Mouse (Mus musculus): ENCODE results near the gene Sept9. TPM values are rescaled to one million over a fixed set of nuclear protein-coding genes. Genes with fewer than 3 reads are reported as not detected.

Sept9 gene
- polyA plus RNA-seq, 2 experiments = 78.7 to 125 TPM

DNA sequence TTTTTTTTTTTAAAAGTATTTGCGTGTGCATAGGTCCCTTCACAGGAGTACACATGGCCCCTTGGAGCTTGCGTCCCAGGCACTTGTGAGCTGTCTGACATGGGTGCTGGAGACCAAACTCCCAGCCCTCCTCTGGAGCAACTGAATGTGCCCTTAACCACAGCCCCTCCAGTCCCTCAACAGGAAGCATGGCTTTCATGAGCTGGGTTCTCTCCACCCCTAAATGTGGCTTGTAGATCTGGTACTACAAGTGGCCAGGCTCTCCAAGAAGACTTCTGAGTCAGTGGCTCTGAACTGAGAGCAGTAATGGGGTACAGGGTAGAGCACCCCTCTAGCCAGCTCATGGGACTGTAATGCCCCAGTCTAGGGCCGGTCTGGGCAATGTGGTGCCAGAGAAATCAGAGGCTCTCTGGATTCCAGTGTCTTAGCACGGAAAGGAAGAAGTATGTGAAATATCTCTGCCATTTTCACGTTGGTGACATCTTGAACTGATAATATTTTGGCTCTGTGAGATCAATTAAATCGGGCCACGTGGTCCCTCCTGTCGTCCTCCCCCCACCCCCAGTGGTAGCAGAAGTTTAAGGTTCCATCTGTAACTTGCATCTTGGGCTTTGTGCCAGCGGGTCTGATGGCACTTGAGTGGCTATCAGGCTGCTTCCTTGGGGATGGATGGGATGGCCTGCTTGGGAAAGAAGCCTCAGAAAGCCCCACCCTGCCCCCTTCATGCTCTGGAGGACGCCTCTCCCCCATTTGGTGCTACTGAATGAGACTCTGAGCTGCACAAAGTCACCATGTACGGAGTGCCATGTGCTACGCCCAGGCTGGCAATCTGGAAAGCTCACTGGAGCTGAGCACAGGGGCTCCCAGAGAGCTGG is 130.9 kb downstream of the Sept9 start:
- Histone ChIP-seq H3K9me3 (ENCODE audit: control insufficient read depth, low read length) (no peaks in the 10 kb centered on the region), H3K4me1 (ENCODE audit: control insufficient read depth, insufficient read depth, low read length) (peaks cover 75% of the 10 kb centered on the region), H3K27ac (replicated peaks; ENCODE audit: low read depth, low read length) (peak overlapping the region; percentile 86), H3K4me2 (replicated peaks; ENCODE audit: low read depth, low read length, severe bottlenecking) (no peak overlapping the region), H3K9ac (ENCODE audit: low read depth, low read length, severe bottlenecking) (no peak overlapping the region), H3K36me3 (ENCODE audit: control insufficient read depth, insufficient read depth, low read length) (no peaks in the 10 kb centered on the region; the same call in 1 of the 2 replicates), H3K4me3 (replicated peaks; ENCODE audit: low read length) (no peak overlapping the region), H3K27me3 (ENCODE audit: control insufficient read depth, insufficient read depth, low read length) (no peaks in the 10 kb centered on the region)
- DNase-seq (ENCODE audit: low spot score) (no peak), ATAC-seq (ENCODE audit: low FRiP score, low read depth) (no peak)
- TF ChIP-seq POLR2A (IDR thresholded peaks at IDR 0.05; ENCODE audit: borderline replicate concordance, extremely low read depth, insufficient read depth, insufficient read length) = no peak
- WGBS = 49% methylated on average over 12 of the region's 12 CpGs

DNA sequence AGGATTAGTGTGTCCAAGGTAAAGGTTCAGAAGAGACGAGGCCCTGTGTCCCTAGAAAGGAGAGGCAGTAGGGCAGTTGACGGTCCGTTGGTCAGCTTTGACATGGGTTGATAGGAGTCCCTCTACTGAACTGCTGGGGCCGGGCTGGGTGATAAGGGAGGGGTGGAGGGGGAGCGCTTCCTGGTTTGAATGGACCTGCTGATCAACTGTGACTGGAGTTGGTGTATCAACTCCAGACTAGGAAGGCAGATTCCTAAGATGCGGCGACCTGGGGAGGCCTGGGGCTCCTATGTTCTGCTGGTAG is 131.4 kb downstream of the Sept9 start:
- H3K27ac ChIP-seq (replicated peaks; ENCODE audit: low read depth, low read length) = peak overlapping the region; percentile 86
- TF ChIP-seq POLR2A (IDR thresholded peaks at IDR 0.05; ENCODE audit: borderline replicate concordance, extremely low read depth, insufficient read depth, insufficient read length) = no peak
- H3K4me3 ChIP-seq (replicated peaks; ENCODE audit: low read length) = no peak overlapping the region
- H3K9ac ChIP-seq (ENCODE audit: low read depth, low read length, severe bottlenecking) = 0 out of 2 replicates have a peak overlapping the region, but pooled peaks have one; percentile 75
- ATAC-seq (ENCODE audit: low FRiP score, low read depth) = no peak
- H3K4me2 ChIP-seq (replicated peaks; ENCODE audit: low read depth, low read length, severe bottlenecking) = peak overlapping the region; percentile 83; the same call in 1 of the 2 replicates
- DNase-seq (ENCODE audit: low spot score) = no peak
- no peaks in the 10 kb centered on the region for H3K9me3 ChIP-seq (ENCODE audit: control insufficient read depth, low read length)
- H3K36me3 ChIP-seq (ENCODE audit: control insufficient read depth, insufficient read depth, low read length) = no peaks in the 10 kb centered on the region; the same call in 1 of the 2 replicates
- H3K27me3 ChIP-seq (ENCODE audit: control insufficient read depth, insufficient read depth, low read length) = no peaks in the 10 kb centered on the region
- whole genome bisulfite sequencing = 42% methylated on average over 7 of the region's 7 CpGs
- peaks cover 69% of the 10 kb centered on the region for H3K4me1 ChIP-seq (ENCODE audit: control insufficient read depth, insufficient read depth, low read length)

- H3K27me3 ChIP-seq (ENCODE audit: control insufficient read depth, insufficient read depth, low read length) = no peaks in the 10 kb centered on the region
- H3K36me3 ChIP-seq (ENCODE audit: control insufficient read depth, insufficient read depth, low read length) = no peaks in the 10 kb centered on the region; the same call in 1 of the 2 replicates
- no peaks in the 10 kb centered on the region for H3K9me3 ChIP-seq (ENCODE audit: control insufficient read depth, low read length)
- peaks cover 65% of the 10 kb centered on the region for H3K4me1 ChIP-seq (ENCODE audit: control insufficient read depth, insufficient read depth, low read length)
- peak overlapping the region; percentile 86 for H3K27ac ChIP-seq (replicated peaks; ENCODE audit: low read depth, low read length)
- TF ChIP-seq POLR2A (IDR thresholded peaks at IDR 0.05; ENCODE audit: borderline replicate concordance, extremely low read depth, insufficient read depth, insufficient read length) = no peak
- 2% methylated on average over 17 of the region's 17 CpGs for WGBS
- H3K4me2 ChIP-seq (replicated peaks; ENCODE audit: low read depth, low read length, severe bottlenecking) = peak overlapping the region; percentile 83
- DNase-seq (ENCODE audit: low spot score) (no peak), ATAC-seq (ENCODE audit: low FRiP score, low read depth) (peak; percentile 8; the same call in 1 of the 2 replicates)
- peak overlapping the region; percentile 55 for H3K4me3 ChIP-seq (replicated peaks; ENCODE audit: low read length)
- peak overlapping the region; percentile 75 for H3K9ac ChIP-seq (ENCODE audit: low read depth, low read length, severe bottlenecking)
These were observed 132.1 kb downstream of the Sept9 start for GRCm38 (mm10) chr11:117331361-117332241.

DNA sequence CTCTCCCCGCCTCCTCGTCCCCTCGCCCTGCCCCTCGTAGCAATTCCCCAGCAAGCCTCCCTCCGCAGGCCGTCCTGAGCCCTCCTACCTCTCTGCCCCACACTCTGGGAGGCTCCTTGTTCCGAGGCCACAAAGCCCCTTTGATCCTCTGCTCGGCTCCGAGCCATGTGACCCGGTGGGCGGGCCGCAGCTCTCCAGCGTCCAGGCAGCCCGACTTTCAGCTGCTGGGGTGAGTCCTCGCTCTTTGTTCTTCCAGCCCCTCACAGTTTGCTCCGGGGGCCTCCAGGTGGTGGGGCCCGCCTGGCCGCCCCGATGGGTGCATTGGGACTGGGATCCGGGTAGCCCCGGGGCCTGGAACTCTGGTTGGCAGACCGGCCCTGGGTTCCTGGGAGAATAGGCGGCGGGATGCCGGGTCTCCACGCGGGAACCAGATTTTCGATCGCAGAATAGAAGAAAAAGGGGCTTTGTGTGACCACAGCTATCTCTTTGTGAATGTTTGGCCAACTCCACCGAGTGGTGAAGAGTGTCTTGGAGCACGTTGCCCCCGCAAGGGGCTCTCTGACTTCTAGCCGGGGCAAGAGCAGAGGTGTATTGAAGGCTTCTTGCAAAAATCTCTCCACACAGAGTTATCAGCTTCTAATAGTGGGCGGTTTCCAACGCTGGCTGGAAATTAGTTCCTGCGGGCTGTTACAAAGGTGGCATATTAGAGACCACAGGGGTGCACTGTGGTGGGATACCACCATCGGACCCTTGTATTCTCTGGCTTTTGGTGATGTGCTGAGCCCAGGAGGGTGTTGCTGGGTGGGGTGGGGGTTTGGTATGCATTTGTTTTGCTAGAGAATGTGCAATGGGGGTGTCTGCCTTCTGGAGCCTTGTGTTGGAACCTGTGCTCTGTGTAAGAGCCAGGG is 133.0 kb downstream of the Sept9 start:
- Histone ChIP-seq H3K4me1 (ENCODE audit: control insufficient read depth, insufficient read depth, low read length) (peaks cover 57% of the 10 kb centered on the region), H3K27ac (replicated peaks; ENCODE audit: low read depth, low read length) (peak overlapping the region; percentile 86), H3K27me3 (ENCODE audit: control insufficient read depth, insufficient read depth, low read length) (no peaks in the 10 kb centered on the region), H3K9ac (ENCODE audit: low read depth, low read length, severe bottlenecking) (peak overlapping the region; percentile 75), H3K9me3 (ENCODE audit: control insufficient read depth, low read length) (no peaks in the 10 kb centered on the region), H3K36me3 (ENCODE audit: control insufficient read depth, insufficient read depth, low read length) (no peaks in the 10 kb centered on the region; the same call in 1 of the 2 replicates), H3K4me2 (replicated peaks; ENCODE audit: low read depth, low read length, severe bottlenecking) (peak overlapping the region; percentile 83), H3K4me3 (replicated peaks; ENCODE audit: low read length) (peak overlapping the region; percentile 55)
- DNase-seq (ENCODE audit: low spot score) (peak; percentile 66), ATAC-seq (ENCODE audit: low FRiP score, low read depth) (peak; percentile 76)
- TF ChIP-seq POLR2A (IDR thresholded peaks at IDR 0.05; ENCODE audit: borderline replicate concordance, extremely low read depth, insufficient read depth, insufficient read length) = peak; percentile 67; the same call in 1 of the 2 replicates
- WGBS = 1% methylated on average over 37 of the region's 37 CpGs
